Mouse (Mus musculus) heart, embryonic 14.5 days (tissue): ENCODE measurements around the gene Tmem40. TPM values are rescaled to one million over a fixed set of nuclear protein-coding genes. Genes with fewer than 3 reads are reported as not detected.
A peak's percentile ranks its signal among the peaks of the same experiment; 100 is the strongest.

Source experiments
- ATAC-seq: fragments of 200-750 bp; cut with Nextera tagmentation; 2 replicates; pipeline ENCODE4 v1.8.0; 2017; ENCODE audit warnings: low read depth, moderate TSS enrichment; ENCODE audit not compliant: insufficient number of reproducible peaks, insufficient read depth, low FRiP score
- H3K27ac ChIP-seq, 2 experiments: fragments of 200-500 bp in 1 of 2; fragments of 300-500 bp in 1 of 2; sonication (generic) in 1 of 2; replicated peaks in 1 of 2; 2 replicates each; pipeline ENCODE4 v1.5.1; 2012 to 2014; ENCODE audit warnings: low read depth in 2 of 2, low read length in 2 of 2, control low read depth in 1 of 2, mild to moderate bottlenecking in 1 of 2, mixed read lengths in 1 of 2; ENCODE audit not compliant: control insufficient read depth in 1 of 2, insufficient read depth in 1 of 2
- H3K27me3 ChIP-seq: fragments of 300-500 bp; sonication (generic); 2 replicates; pipeline ENCODE4 v1.6.1; 2014; ENCODE audit warnings: mild to moderate bottlenecking, low read length, control low read depth; ENCODE audit not compliant: control insufficient read depth, insufficient read depth
- H3K36me3 ChIP-seq: fragments of 300-500 bp; sonication (generic); 2 replicates; pipeline ENCODE4 v1.6.1; 2014; ENCODE audit warnings: mild to moderate bottlenecking, control low read depth, low read length, mixed read lengths; ENCODE audit not compliant: control insufficient read depth, insufficient read depth
- H3K4me1 ChIP-seq, 2 experiments: fragments of 200-500 bp in 1 of 2; fragments of 300-500 bp in 1 of 2; sonication (generic) in 1 of 2; 2 replicates each; pipeline ENCODE4 v1.6.1; 2012 to 2014; ENCODE audit warnings: low read length in 2 of 2, control low read depth in 1 of 2, mixed read lengths in 1 of 2; ENCODE audit not compliant: control insufficient read depth in 2 of 2, insufficient read depth in 2 of 2
- H3K4me2 ChIP-seq: fragments of 300-500 bp; sonication (generic); 2 replicates; pipeline ENCODE4 v1.6.1; 2014; ENCODE audit warnings: mild to moderate bottlenecking, low read length
- H3K4me3 ChIP-seq, 2 experiments: fragments of 200-500 bp in 1 of 2; fragments of 300-500 bp in 1 of 2; sonication (generic) in 1 of 2; 2 replicates each; pipeline ENCODE4 v1.5.1; 2012 to 2014; ENCODE audit warnings: low read length in 2 of 2, mild to moderate bottlenecking in 2 of 2, control low read depth in 1 of 2, low read depth in 1 of 2, moderate library complexity in 1 of 2; ENCODE audit not compliant: control insufficient read depth in 1 of 2, insufficient read depth in 1 of 2
- H3K9ac ChIP-seq: fragments of 300-500 bp; sonication (generic); 2 replicates; pipeline ENCODE4 v1.6.1; 2014; ENCODE audit warnings: mild to moderate bottlenecking, low read length
- H3K9me3 ChIP-seq: fragments of 300-500 bp; sonication (generic); 2 replicates; pipeline ENCODE4 v1.6.1; 2016; ENCODE audit warnings: low read length, control low read depth; ENCODE audit not compliant: control insufficient read depth
- WGBS: fragments of 180-500 bp; shearing (Covaris S2); extraction: QIAGEN DNeasy Blood & Tissue Kit; methylation state at CpG from one replicate; pipeline ENCODE4 v1.1.7; 2014; 5-methylcytosine and 5-hydroxymethylcytosine counted together
- polyA plus RNA-seq: library from polyadenylated mRNA; unstranded; fragments of >200 nt; fragmentation: Nextera tagmentation; extraction: Ambion mirVana; gene quantifications from 2 replicates; pipeline ENCODE4 v1.2.1, GENCODE M21; 2014

The Tmem40 gene
- polyA plus RNA-seq, 1 experiment from 2014 or later, result 0.55 TPM

- H3K4me2 ChIP-seq, result peak overlapping the region; percentile 96
- peak; percentile 73 for ATAC-seq
- H3K36me3 ChIP-seq, result peaks cover 27% of the 10 kb centered on the region
- 13% methylated on average over 3 of the region's 3 CpGs for WGBS
- no peaks in the 10 kb centered on the region for H3K27me3 ChIP-seq
- H3K9me3 ChIP-seq, result 0 out of 2 replicates have a peak, but pooled peaks cover 4% of the 10 kb centered on the region
- H3K4me1 ChIP-seq, result peaks cover 12 to 30% of the 10 kb centered on the region in 2 experiments
- H3K9ac ChIP-seq, result peak overlapping the region; percentile 92
- peak overlapping the region; percentile 99 for H3K27ac ChIP-seq
- peak overlapping the region; percentile 60 to 81 for H3K4me3 ChIP-seq
These were observed 13.6 kb upstream of the Tmem40 start for GRCm38 (mm10) chr6:115775838-115776237.

- Histone ChIP-seq H3K9me3 (0 out of 2 replicates have a peak, but pooled peaks cover 4% of the 10 kb centered on the region), H3K4me1 (peaks cover 12 to 30% of the 10 kb centered on the region in 2 experiments), H3K4me3 (peak within 1 kb of the TSS; percentile 60 to 81), H3K27ac (peak within 1 kb of the TSS; percentile 99), H3K36me3 (peaks cover 13% of the 10 kb centered on the region), H3K9ac (peak within 1 kb of the TSS; percentile 92), H3K4me2 (peak within 1 kb of the TSS; percentile 96), H3K27me3 (no peaks in the 10 kb centered on the region)
- WGBS, result 0% methylated on average over 19 of the region's 28 CpGs
- peak; percentile 80 for ATAC-seq
These were observed 12.3 kb upstream of the Tmem40 start, which contains the start of gene Cand2 for GRCm38 (mm10) chr6:115774501-115774921. Gene Cand2 (plus strand): TSS chr6:115774538.

GRCm38 (mm10) chr6:115773966-115774413 is 11.8 kb upstream of the Tmem40 start:
- Histone ChIP-seq H3K9ac (peak overlapping the region; percentile 66), H3K4me2 (peak overlapping the region; percentile 96), H3K9me3 (0 out of 2 replicates have a peak, but pooled peaks cover 4% of the 10 kb centered on the region), H3K4me1 (peaks cover 12 to 30% of the 10 kb centered on the region in 2 experiments), H3K27ac (peak overlapping the region; percentile 62 to 99), H3K4me3 (peak overlapping the region; percentile 37 to 81), H3K36me3 (peaks cover 9% of the 10 kb centered on the region), H3K27me3 (no peaks in the 10 kb centered on the region)
- ATAC-seq, result peak; percentile 75
- WGBS, result under 1% methylated on average over 13 of the region's 14 CpGs

- Histone ChIP-seq H3K9ac (no peak overlapping the region), H3K4me2 (no peak overlapping the region), H3K4me1 (peaks cover 12 to 24% of the 10 kb centered on the region in 2 experiments), H3K4me3 (no peak overlapping the region), H3K27ac (no peak overlapping the region), H3K27me3 (no peaks in the 10 kb centered on the region), H3K9me3 (0 out of 2 replicates have a peak, but pooled peaks cover 4% of the 10 kb centered on the region), H3K36me3 (0 out of 2 replicates have a peak, but pooled peaks cover 1% of the 10 kb centered on the region)
- 100% methylated on average over 1 of the region's 1 CpGs for WGBS
- no peak for ATAC-seq
These were observed 10.4 kb upstream of the Tmem40 start for GRCm38 (mm10) chr6:115772604-115773003.

GRCm38 (mm10) chr6:115772201-115772600 is 10.0 kb upstream of the Tmem40 start:
- no peak overlapping the region for H3K4me3 ChIP-seq
- no peak for ATAC-seq
- H3K4me1 ChIP-seq, result peaks cover 12 to 24% of the 10 kb centered on the region in 2 experiments
- H3K9ac ChIP-seq, result no peak overlapping the region
- no peak overlapping the region for H3K27ac ChIP-seq
- WGBS, result 72% methylated on average over 6 of the region's 6 CpGs
- no peaks in the 10 kb centered on the region for H3K27me3 ChIP-seq
- no peak overlapping the region for H3K4me2 ChIP-seq
- H3K9me3 ChIP-seq, result 0 out of 2 replicates have a peak, but pooled peaks cover 4% of the 10 kb centered on the region
- no peaks in the 10 kb centered on the region for H3K36me3 ChIP-seq

- H3K4me1 ChIP-seq, result peaks cover 4 to 11% of the 10 kb centered on the region in 2 experiments; a peak in 2 of 4 replicates
- no peak overlapping the region for H3K4me2 ChIP-seq
- no peak for ATAC-seq
- H3K9ac ChIP-seq, result no peak overlapping the region
- no peaks in the 10 kb centered on the region for H3K36me3 ChIP-seq
- 0 out of 2 replicates have a peak, but pooled peaks cover 4% of the 10 kb centered on the region for H3K9me3 ChIP-seq
- WGBS, result 51% methylated on average over 4 of the region's 4 CpGs
- H3K27ac ChIP-seq, result no peak overlapping the region
- no peaks in the 10 kb centered on the region for H3K27me3 ChIP-seq
- no peak overlapping the region for H3K4me3 ChIP-seq
These were observed 8.6 kb upstream of the Tmem40 start for GRCm38 (mm10) chr6:115770852-115771251.

GRCm38 (mm10) chr6:115770059-115770670 is 8.0 kb upstream of the Tmem40 start:
- Histone ChIP-seq H3K4me1 (peaks cover 0 to 7% of the 10 kb centered on the region in 2 experiments; a peak in 1 of 4 replicates), H3K27me3 (no peaks in the 10 kb centered on the region), H3K27ac (no peak overlapping the region), H3K36me3 (no peaks in the 10 kb centered on the region), H3K4me3 (no peak overlapping the region), H3K9me3 (0 out of 2 replicates have a peak, but pooled peaks cover 4% of the 10 kb centered on the region), H3K4me2 (no peak overlapping the region), H3K9ac (no peak overlapping the region)
- WGBS, result 80% methylated on average over 20 of the region's 20 CpGs
- no peak for ATAC-seq
